Mouse (Mus musculus): ENCODE measurements around the gene Kcnc2. TPM values are rescaled to one million over a fixed set of nuclear protein-coding genes. Genes with fewer than 3 reads are reported as not detected.

The Kcnc2 gene
- polyA plus RNA-seq, 1 experiment = 7.6 TPM

GRCm38 (mm10) chr10:112277996-112278395 lies 7.1 kb downstream of the Kcnc2 start:
- TF ChIP-seq POLR2A (IDR thresholded peaks at IDR 0.05; ENCODE audit: borderline replicate concordance, extremely low read depth, insufficient read depth, insufficient read length, poor library complexity, severe bottlenecking) = no peak
- no peak for TF ChIP-seq CTCF (IDR thresholded peaks at IDR 0.05; ENCODE audit: borderline replicate concordance, extremely low read depth, insufficient read depth, insufficient read length)
- DNase-seq (ENCODE audit: low read depth) = peak; percentile 56

GRCm38 (mm10) chr10:112315136-112315535 lies 44.2 kb downstream of the Kcnc2 start:
- TF ChIP-seq POLR2A (IDR thresholded peaks at IDR 0.05; ENCODE audit: borderline replicate concordance, extremely low read depth, insufficient read depth, insufficient read length, poor library complexity, severe bottlenecking) = no peak
- TF ChIP-seq CTCF (IDR thresholded peaks at IDR 0.05; ENCODE audit: borderline replicate concordance, extremely low read depth, insufficient read depth, insufficient read length) = no peak
- DNase-seq (ENCODE audit: low read depth) = peak; percentile 61

- TF ChIP-seq POLR2A (IDR thresholded peaks at IDR 0.05; ENCODE audit: borderline replicate concordance, extremely low read depth, insufficient read depth, insufficient read length, poor library complexity, severe bottlenecking) = no peak
- TF ChIP-seq CTCF (IDR thresholded peaks at IDR 0.05; ENCODE audit: borderline replicate concordance, extremely low read depth, insufficient read depth, insufficient read length) = no peak
- DNase-seq (ENCODE audit: low read depth) = peak; percentile 4
Observed at GRCm38 (mm10) chr10:112317783-112318182, 46.9 kb downstream of the Kcnc2 start.

GRCm38 (mm10) chr10:112357669-112358362 lies 86.9 kb downstream of the Kcnc2 start:
- peak; percentile 82 for DNase-seq (ENCODE audit: low read depth)
- TF ChIP-seq CTCF (IDR thresholded peaks at IDR 0.05; ENCODE audit: borderline replicate concordance, extremely low read depth, insufficient read depth, insufficient read length) (no peak), POLR2A (IDR thresholded peaks at IDR 0.05; ENCODE audit: borderline replicate concordance, extremely low read depth, insufficient read depth, insufficient read length, poor library complexity, severe bottlenecking) (no peak)

- no peak for TF ChIP-seq POLR2A (IDR thresholded peaks at IDR 0.05; ENCODE audit: borderline replicate concordance, extremely low read depth, insufficient read depth, insufficient read length, poor library complexity, severe bottlenecking)
- TF ChIP-seq CTCF (IDR thresholded peaks at IDR 0.05; ENCODE audit: borderline replicate concordance, extremely low read depth, insufficient read depth, insufficient read length) = no peak
- DNase-seq (ENCODE audit: low read depth) = peak; percentile 75
Observed at GRCm38 (mm10) chr10:112358363-112358704, 87.4 kb downstream of the Kcnc2 start.

GRCm38 (mm10) chr10:112360704-112361103 lies 89.8 kb downstream of the Kcnc2 start:
- no peak for TF ChIP-seq POLR2A (IDR thresholded peaks at IDR 0.05; ENCODE audit: borderline replicate concordance, extremely low read depth, insufficient read depth, insufficient read length, poor library complexity, severe bottlenecking)
- no peak for TF ChIP-seq CTCF (IDR thresholded peaks at IDR 0.05; ENCODE audit: borderline replicate concordance, extremely low read depth, insufficient read depth, insufficient read length)
- DNase-seq (ENCODE audit: low read depth) = peak; percentile 75

GRCm38 (mm10) chr10:112368369-112368768 lies 97.4 kb downstream of the Kcnc2 start:
- TF ChIP-seq POLR2A (IDR thresholded peaks at IDR 0.05; ENCODE audit: borderline replicate concordance, extremely low read depth, insufficient read depth, insufficient read length, poor library complexity, severe bottlenecking) = no peak

GRCm38 (mm10) chr10:112377163-112377562 lies 106.2 kb downstream of the Kcnc2 start:
- no peak for TF ChIP-seq CTCF (IDR thresholded peaks at IDR 0.05; ENCODE audit: borderline replicate concordance, extremely low read depth, insufficient read depth, insufficient read length)
- no peak for TF ChIP-seq POLR2A (IDR thresholded peaks at IDR 0.05; ENCODE audit: borderline replicate concordance, extremely low read depth, insufficient read depth, insufficient read length, poor library complexity, severe bottlenecking)
- peak; percentile 33 for DNase-seq (ENCODE audit: low read depth)

More at GRCm38 (mm10) chr10:112368369-112368768, 97.4 kb downstream of the Kcnc2 start:
- DNase-seq (ENCODE audit: low read depth) = no peak

GRCm38 (mm10) chr10:112378465-112378864 lies 107.5 kb downstream of the Kcnc2 start:
- no peak for TF ChIP-seq CTCF (IDR thresholded peaks at IDR 0.05; ENCODE audit: borderline replicate concordance, extremely low read depth, insufficient read depth, insufficient read length)
- no peak for TF ChIP-seq POLR2A (IDR thresholded peaks at IDR 0.05; ENCODE audit: borderline replicate concordance, extremely low read depth, insufficient read depth, insufficient read length, poor library complexity, severe bottlenecking)
- peak; percentile 57 for DNase-seq (ENCODE audit: low read depth)

- no peak for TF ChIP-seq POLR2A (IDR thresholded peaks at IDR 0.05; ENCODE audit: borderline replicate concordance, extremely low read depth, insufficient read depth, insufficient read length, poor library complexity, severe bottlenecking)
- no peak for TF ChIP-seq CTCF (IDR thresholded peaks at IDR 0.05; ENCODE audit: borderline replicate concordance, extremely low read depth, insufficient read depth, insufficient read length)
- no peak for DNase-seq (ENCODE audit: low read depth)
Observed at GRCm38 (mm10) chr10:112380590-112380989, 109.7 kb downstream of the Kcnc2 start.

- DNase-seq (ENCODE audit: low read depth) = peak; percentile 72
- no peak for TF ChIP-seq CTCF (IDR thresholded peaks at IDR 0.05; ENCODE audit: borderline replicate concordance, extremely low read depth, insufficient read depth, insufficient read length)
- TF ChIP-seq POLR2A (IDR thresholded peaks at IDR 0.05; ENCODE audit: borderline replicate concordance, extremely low read depth, insufficient read depth, insufficient read length, poor library complexity, severe bottlenecking) = no peak
Observed at GRCm38 (mm10) chr10:112394399-112394970, 123.6 kb downstream of the Kcnc2 start.

GRCm38 (mm10) chr10:112397194-112397593 lies 126.3 kb downstream of the Kcnc2 start:
- TF ChIP-seq POLR2A (IDR thresholded peaks at IDR 0.05; ENCODE audit: borderline replicate concordance, extremely low read depth, insufficient read depth, insufficient read length, poor library complexity, severe bottlenecking) = no peak
- TF ChIP-seq CTCF (IDR thresholded peaks at IDR 0.05; ENCODE audit: borderline replicate concordance, extremely low read depth, insufficient read depth, insufficient read length) = peak; percentile 13; the same call in 1 of the 2 replicates
- no peak for DNase-seq (ENCODE audit: low read depth)

Data from brain, embryonic 14.5 days (tissue).